Mouse (Mus musculus): Measurements from ENCODE around the gene Cdh10. TPM values are rescaled to one million over a fixed set of nuclear protein-coding genes. Genes with fewer than 3 reads are reported as not detected.

Gene Cdh10
- 10 to 100 TPM; 59.7 to 65.0 TPM for total RNA-seq (2021)

DNA sequence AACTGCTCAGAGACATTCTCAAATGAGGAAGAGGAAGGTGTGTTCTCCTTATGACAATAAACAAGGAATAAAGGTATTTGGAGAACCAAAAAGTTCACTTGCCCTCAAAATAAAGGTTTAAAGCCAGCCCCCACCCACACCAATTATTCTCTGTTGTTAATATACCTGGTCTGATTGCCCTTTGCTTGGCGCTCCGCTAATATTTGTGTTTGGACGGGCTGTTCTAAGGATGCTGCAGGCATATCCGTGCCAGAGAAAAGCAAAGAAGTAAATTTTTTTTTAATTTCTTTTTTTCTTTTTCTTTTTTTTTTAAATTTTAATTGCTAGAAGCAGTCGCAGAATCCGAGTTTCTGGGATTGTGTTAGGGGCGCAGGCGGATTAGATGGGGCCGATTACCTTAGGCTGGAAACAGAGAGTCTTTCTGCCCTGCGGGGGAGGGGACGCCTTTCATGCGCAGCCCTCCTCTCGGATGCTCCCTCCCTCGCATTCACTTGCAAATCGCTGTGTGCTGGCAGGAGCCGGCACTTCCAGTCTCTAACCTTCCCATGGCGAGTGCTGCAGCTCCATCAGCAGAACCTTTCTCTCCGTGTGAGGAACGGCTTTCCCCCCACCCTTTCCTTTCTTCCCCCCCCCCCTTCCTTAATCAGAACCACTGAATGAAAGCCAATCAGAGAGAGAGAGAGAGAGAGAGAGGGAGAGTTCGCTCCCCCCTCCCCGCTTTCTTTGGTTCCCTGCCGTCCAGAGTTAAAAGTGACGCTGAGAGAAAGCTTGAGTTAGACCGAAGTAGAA, at the start of gene Cdh10:
Cdh10 (plus strand) TSS at position 763 of the 789 bp plus-strand sequence.
- intact Hi-C loops (cut with DNase I): loop anchor here (5.0 kb wide), 2 partner anchors 416 to 751 kb away; no protein-coding TSS in a partner anchor
- peak; percentile 70 to 73 for DNase-seq (ENCODE audit: low spot score in 2 of 2)

- no peak for DNase-seq (ENCODE audit: low spot score in 2 of 2)
- intact Hi-C loops (cut with DNase I): no loop called here
Measured at GRCm38 (mm10) chr15:18809148-18809827, 9.5 kb upstream of the Cdh10 start.

GRCm38 (mm10) chr15:18817707-18818106, 1.0 kb upstream of the Cdh10 start:
- no peak for DNase-seq (ENCODE audit: low spot score in 2 of 2)
- intact Hi-C loops (cut with DNase I): loop anchor here (2.0 to 5.0 kb wide), 3 partner anchors 77 to 750 kb away; no protein-coding TSS in a partner anchor

- intact Hi-C loops (cut with DNase I): loop anchor here (2.0 to 10.0 kb wide), 4 partner anchors 175 to 1715 kb away; no protein-coding TSS in a partner anchor
- peak; percentile 37 to 45 for DNase-seq (ENCODE audit: low spot score in 2 of 2)
Measured at GRCm38 (mm10) chr15:18820226-18820625, 1.5 kb downstream of the Cdh10 start.

GRCm38 (mm10) chr15:18821114-18821756, 2.5 kb downstream of the Cdh10 start:
- peak; percentile 91 to 94 for DNase-seq (ENCODE audit: low spot score in 2 of 2)
- intact Hi-C loops (cut with DNase I): loop anchor here (2.0 to 10.0 kb wide), 4 partner anchors 174 to 1716 kb away; no protein-coding TSS in a partner anchor

GRCm38 (mm10) chr15:18823420-18823819, 4.7 kb downstream of the Cdh10 start:
- DNase-seq (ENCODE audit: low spot score in 2 of 2): no peak
- intact Hi-C loops (cut with DNase I): loop anchor here (10.0 kb wide), 3 partner anchors 171 to 1719 kb away; no protein-coding TSS in a partner anchor

DNA sequence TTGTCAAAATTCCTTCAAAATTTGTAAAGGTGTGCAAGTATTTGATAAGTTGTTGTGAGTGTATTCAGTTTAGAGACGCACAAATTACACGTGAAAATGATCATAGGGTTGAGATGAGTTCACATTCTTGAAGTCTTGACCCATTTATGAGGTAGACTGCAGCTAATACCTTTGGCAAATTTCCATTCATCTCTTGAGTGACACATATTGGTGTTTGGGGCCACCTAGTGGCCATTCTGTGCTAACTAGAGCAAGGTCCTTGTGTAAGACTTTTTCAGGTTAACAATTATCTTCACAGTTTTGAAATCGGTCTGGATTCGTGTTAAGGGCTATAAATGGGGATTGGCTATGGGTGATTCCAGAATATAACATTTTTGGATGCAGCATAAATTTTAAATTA, 13.5 kb downstream of the Cdh10 start:
- intact Hi-C loops (cut with DNase I): no loop called here
- no peak for DNase-seq (ENCODE audit: low spot score in 2 of 2)

- intact Hi-C loops (cut with DNase I): no loop called here
Measured at GRCm38 (mm10) chr15:18841769-18842168, 23.0 kb downstream of the Cdh10 start.

GRCm38 (mm10) chr15:18844807-18845206, 26.1 kb downstream of the Cdh10 start:
- intact Hi-C loops (cut with DNase I): no loop called here
- DNase-seq (ENCODE audit: low spot score in 2 of 2): no peak

More at GRCm38 (mm10) chr15:18841769-18842168, 23.0 kb downstream of the Cdh10 start:
- no peak for DNase-seq (ENCODE audit: low spot score in 2 of 2)

DNA sequence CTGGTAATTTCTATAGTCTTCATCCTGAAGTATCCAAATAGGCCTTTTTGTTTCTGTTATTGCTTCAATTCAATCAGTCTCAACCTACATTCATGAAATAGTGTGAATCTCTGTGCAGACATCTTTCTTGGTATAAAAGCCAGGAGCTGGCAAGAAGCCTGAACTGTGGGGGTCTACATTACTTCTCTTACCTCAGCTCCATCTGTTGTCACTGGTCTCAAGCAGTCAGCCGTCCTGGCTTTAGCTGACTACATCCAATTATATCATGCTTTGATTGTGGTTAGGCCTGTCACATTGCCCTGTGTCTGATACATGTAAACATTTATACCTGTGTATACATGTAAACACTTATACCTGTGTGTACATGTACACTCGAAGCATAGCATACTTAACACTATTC, 31.8 kb downstream of the Cdh10 start:
- intact Hi-C loops (cut with DNase I): no loop called here

GRCm38 (mm10) chr15:18858135-18858534, 39.4 kb downstream of the Cdh10 start:
- intact Hi-C loops (cut with DNase I): no loop called here

More for the DNA sequence above, 31.8 kb downstream of the Cdh10 start:
- DNase-seq (ENCODE audit: low spot score in 2 of 2): no peak

DNA sequence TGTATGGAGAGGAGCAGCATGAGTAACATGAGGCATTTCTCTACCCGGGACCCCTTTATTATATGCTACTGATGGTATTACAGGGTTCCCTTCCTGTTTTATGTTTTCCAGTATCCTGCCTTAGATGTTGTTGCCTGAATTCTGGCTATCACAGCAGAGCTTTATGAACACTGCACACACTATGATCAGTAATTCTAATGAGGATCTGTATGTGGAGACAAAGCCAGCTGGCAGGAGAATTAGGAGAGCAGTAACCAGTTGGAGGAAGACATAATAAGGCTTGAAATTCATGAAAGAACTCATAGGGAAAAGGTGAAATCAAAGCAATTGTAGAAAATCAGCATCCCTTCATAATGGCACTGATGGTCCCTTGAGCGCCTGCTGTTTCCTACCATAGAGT, 51.1 kb downstream of the Cdh10 start:
- intact Hi-C loops (cut with DNase I): no loop called here
- no peak for DNase-seq (ENCODE audit: low spot score in 2 of 2)

More at GRCm38 (mm10) chr15:18858135-18858534, 39.4 kb downstream of the Cdh10 start:
- no peak for DNase-seq (ENCODE audit: low spot score in 2 of 2)

DNA sequence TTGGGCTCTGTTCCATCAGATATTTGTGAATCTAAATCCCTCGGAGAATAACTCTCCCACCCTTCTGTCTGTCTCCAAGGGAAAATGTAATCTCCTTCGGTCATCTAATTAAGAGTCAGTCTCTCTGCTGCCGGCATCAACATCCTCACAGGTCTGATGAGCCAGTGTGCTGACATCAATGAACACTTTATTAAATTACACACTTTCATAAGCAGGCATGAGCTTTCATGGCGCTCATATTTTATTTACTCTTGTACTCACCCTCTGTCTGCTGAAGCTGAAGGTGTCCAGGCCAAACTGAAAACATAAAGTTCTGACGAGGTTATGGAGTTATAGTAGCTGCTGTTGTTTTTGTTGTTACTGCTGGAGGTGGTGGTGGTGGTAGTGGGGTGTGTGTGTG, 62.7 kb downstream of the Cdh10 start:
- DNase-seq (ENCODE audit: low spot score in 2 of 2): no peak
- intact Hi-C loops (cut with DNase I): no loop called here

GRCm38 (mm10) chr15:18886673-18887072, 67.9 kb downstream of the Cdh10 start:
- intact Hi-C loops (cut with DNase I): no loop called here
- no peak for DNase-seq (ENCODE audit: low spot score in 2 of 2)

GRCm38 (mm10) chr15:18888912-18889311, 70.2 kb downstream of the Cdh10 start:
- intact Hi-C loops (cut with DNase I): no loop called here
- no peak for DNase-seq (ENCODE audit: low spot score in 2 of 2)

DNA sequence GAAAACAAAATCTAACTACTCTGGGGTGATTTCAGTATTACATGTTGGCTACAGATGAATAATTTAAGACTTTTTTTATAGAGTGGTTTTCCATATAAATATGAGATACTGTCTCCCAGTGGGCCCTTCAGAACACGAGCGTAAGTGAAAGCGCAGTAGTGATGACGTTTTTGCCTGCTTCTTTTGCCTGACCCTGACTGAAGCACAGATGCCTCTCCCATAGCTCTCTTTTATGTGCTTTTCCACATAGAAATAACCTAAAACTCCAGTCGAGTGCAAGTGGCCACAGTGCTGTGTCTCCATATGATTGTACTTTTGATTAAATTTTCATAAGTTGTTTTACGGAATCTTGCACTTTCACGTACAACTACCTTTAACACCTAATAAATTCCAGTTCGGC, 71.6 kb downstream of the Cdh10 start:
- no peak for DNase-seq (ENCODE audit: low spot score in 2 of 2)
- intact Hi-C loops (cut with DNase I): no loop called here

GRCm38 (mm10) chr15:18900776-18901175, 82.0 kb downstream of the Cdh10 start:
- intact Hi-C loops (cut with DNase I): no loop called here
- DNase-seq (ENCODE audit: low spot score in 2 of 2): no peak

GRCm38 (mm10) chr15:18904131-18904530, 85.4 kb downstream of the Cdh10 start:
- intact Hi-C loops (cut with DNase I): no loop called here
- no peak for DNase-seq (ENCODE audit: low spot score in 2 of 2)

- no peak for DNase-seq (ENCODE audit: low spot score in 2 of 2)
- intact Hi-C loops (cut with DNase I): no loop called here
Measured at GRCm38 (mm10) chr15:18910612-18911011, 91.9 kb downstream of the Cdh10 start.

Measured in left cerebral cortex, postnatal 36 days (tissue).